Mouse (Mus musculus): ENCODE data around the gene Capn13.
"Not testable (repeated sequence)": the region's sequence is repeated elsewhere in the genome, so short reads cannot be mapped to it uniquely, and the experiment has no call there.

The Capn13 gene

GRCm38 (mm10) chr17:73271797-73272600 is 128.7 kb downstream of the Capn13 start:
- no peak for DNase-seq

GRCm38 (mm10) chr17:73270871-73271796 is 129.5 kb downstream of the Capn13 start:
- no peak for DNase-seq

- no peak for DNase-seq
These were observed 137.6 kb downstream of the Capn13 start for GRCm38 (mm10) chr17:73263077-73263501.

GRCm38 (mm10) chr17:73262558-73262957 is 138.1 kb downstream of the Capn13 start:
- no peak for DNase-seq

- not testable (repeated sequence) for DNase-seq
These were observed 141.4 kb downstream of the Capn13 start for GRCm38 (mm10) chr17:73259258-73259657.

- no peak for DNase-seq
These were observed 142.0 kb downstream of the Capn13 start for GRCm38 (mm10) chr17:73258620-73259019.

All from cerebellum, adult 8-10 months (tissue).